Mouse (Mus musculus) adrenal gland, adult 18-20 months (tissue): ENCODE results near the gene Rundc3a. TPM values are rescaled to one million over a fixed set of nuclear protein-coding genes. Genes with fewer than 3 reads are reported as not detected.
A peak's percentile ranks its signal among the peaks of the same experiment; 100 is the strongest.

ENCODE experiments used
- DNase-seq, 2 experiments: peaks; one replicate each; pipeline ENCODE4 v3.0.0; 2021 to 2022; ENCODE audit warnings: low spot score in 2 of 2
- total RNA-seq, 2 experiments: library from RNA; stranded (reverse); gene quantifications; 1 replicate in 1 of 2; 2 replicates in 1 of 2; pipeline ENCODE4 v1.2.3; 2021

The Rundc3a gene
- total RNA-seq, 2 experiments from 2014 or later = 40.0 to 45.9 TPM

DNA sequence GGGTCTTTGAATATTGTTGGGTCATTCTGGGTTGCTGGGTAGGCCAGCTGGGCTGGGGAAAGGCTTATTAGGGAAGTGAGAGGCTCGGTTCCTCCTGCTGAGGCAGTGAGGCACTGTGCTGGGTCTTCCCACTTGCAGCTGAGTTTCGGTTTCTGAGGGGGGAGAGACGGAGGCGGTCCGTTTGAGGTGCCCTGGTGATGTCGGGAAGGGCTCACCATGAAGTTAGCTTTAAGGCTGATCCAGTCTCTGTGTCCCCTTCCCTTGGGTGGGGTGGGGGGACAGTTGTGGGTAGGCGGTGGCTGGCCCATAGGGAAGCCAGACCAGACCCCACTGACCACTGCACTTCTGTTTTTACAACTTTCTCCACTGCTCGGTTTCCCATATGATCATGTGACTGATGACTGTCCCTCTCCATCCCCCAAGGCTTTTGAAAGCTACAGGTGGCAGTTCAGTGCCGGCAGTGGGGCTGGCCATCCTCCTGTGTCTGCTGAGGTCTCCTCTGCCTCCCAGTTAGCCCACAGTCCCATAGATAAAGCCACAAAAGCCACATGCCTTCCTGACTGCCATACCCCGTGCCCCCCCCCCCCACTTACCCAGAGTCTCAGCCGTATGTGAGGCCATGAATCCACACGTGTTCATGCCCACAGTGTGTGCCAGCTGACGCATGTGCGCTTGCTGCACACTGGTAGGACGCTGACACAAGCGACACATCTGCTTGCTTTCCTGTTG, 39.1 kb downstream of the Rundc3a start:
- DNase-seq = no peak

DNA sequence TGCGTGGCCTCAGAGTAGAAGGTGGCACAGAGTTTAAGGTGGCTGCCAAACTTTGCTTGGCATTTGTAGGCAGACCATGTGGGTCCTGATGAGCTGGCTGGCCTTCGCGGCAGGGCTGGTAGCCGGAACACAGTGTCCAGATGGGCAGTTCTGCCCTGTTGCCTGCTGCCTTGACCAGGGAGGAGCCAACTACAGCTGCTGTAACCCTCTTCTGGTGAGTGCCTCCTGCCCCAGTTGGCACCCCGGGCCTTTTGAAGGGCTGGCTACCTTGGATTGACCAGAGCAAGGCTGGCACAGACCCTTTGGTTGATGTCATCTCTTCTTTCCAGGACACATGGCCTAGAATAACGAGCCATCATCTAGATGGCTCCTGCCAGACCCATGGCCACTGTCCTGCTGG, 39.7 kb downstream of the Rundc3a start:
- DNase-seq = peak; percentile 62 to 67

DNA sequence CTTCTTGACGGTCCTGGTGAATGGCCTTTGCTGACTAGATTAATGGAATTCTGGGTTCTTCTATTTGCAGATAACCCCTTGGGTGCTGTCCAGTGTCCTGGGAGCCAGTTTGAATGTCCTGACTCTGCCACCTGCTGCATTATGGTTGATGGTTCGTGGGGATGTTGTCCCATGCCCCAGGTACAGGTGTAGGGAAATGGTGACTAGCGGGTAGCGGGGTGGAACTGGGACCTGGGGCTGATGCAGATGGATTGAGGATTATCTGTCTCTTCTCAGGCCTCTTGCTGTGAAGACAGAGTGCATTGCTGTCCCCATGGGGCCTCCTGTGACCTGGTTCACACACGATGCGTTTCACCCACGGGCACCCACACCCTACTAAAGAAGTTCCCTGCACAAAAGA, 40.7 kb downstream of the Rundc3a start:
- DNase-seq = no peak

DNA sequence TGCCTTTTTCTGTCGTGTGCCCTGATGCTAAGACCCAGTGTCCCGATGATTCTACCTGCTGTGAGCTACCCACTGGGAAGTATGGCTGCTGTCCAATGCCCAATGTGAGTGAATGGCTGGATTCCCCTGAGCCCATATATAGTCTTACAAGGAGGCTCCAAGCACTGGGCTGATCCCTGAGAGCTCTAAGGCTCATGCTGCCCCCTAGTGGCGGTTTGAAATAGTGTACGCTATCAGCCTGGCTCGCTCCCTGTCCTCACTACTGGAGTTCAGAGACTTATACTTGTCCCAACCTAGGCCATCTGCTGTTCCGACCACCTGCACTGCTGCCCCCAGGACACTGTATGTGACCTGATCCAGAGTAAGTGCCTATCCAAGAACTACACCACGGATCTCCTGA, 41.2 kb downstream of the Rundc3a start:
- DNase-seq = peak; percentile 87 to 88

DNA sequence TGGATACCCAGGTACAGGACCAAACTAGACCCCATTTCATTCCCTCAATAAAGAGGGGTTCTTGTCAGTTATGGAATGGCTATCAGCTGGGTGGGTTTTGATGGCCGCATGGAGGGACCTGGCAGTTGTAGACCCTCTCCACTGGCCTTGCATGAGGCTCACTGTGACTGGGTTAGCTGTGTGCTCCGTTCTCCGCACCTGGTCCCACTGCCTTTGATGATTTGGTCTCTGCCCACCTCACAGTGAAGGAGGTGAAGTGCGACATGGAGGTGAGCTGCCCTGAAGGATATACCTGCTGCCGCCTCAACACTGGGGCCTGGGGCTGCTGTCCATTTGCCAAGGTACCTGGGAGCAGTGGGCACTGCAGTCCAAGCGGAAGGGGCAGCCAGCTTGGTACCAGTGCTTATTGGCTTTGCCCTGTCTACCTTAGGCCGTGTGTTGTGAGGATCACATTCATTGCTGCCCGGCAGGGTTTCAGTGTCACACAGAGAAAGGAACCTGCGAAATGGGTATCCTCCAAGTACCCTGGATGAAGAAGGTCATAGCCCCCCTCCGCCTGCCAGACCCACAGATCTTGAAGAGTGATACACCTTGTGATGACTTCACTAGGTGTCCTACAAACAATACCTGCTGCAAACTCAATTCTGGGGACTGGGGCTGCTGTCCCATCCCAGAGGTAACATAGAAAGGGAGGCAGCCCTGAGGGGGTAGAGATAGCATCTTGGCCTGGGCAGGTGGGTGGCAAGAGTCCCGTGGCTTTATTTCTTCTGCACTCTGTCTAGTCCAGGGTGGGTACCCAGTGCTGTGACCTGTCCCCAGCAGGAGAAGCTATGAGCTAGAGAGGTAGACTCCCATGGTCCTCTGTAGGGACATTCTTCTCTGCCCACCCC, 41.9 kb downstream of the Rundc3a start:
- no peak for DNase-seq

DNA sequence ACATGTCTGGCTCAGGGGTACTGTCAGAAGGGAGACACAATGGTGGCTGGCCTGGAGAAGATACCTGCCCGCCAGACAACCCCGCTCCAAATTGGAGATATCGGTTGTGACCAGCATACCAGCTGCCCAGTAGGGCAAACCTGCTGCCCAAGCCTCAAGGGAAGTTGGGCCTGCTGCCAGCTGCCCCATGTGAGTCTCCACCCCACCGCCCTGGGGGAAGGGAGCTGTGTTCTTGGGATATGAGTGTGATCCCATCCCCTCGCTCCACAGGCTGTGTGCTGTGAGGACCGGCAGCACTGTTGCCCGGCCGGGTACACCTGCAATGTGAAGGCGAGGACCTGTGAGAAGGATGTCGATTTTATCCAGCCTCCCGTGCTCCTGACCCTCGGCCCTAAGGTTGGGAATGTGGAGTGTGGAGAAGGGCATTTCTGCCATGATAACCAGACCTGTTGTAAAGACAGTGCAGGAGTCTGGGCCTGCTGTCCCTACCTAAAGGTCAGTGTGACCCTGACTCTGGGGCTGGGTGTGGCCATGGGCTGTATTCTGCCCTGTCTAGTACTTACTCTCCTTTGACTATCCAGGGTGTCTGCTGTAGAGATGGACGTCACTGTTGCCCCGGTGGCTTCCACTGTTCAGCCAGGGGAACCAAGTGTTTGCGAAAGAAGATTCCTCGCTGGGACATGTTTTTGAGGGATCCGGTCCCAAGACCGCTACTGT, 42.7 kb downstream of the Rundc3a start:
- DNase-seq = no peak

DNA sequence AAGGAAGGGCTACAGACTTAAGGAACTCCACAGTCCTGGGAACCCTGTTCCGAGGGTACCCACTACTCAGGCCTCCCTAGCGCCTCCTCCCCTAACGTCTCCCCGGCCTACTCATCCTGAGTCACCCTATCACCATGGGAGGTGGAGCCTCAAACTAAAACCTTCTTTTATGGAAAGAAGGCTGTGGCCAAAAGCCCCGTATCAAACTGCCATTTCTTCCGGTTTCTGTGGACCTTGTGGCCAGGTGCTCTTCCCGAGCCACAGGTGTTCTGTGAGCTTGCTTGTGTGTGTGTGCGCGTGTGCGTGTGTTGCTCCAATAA, 43.2 kb downstream of the Rundc3a start:
- DNase-seq = no peak

DNA sequence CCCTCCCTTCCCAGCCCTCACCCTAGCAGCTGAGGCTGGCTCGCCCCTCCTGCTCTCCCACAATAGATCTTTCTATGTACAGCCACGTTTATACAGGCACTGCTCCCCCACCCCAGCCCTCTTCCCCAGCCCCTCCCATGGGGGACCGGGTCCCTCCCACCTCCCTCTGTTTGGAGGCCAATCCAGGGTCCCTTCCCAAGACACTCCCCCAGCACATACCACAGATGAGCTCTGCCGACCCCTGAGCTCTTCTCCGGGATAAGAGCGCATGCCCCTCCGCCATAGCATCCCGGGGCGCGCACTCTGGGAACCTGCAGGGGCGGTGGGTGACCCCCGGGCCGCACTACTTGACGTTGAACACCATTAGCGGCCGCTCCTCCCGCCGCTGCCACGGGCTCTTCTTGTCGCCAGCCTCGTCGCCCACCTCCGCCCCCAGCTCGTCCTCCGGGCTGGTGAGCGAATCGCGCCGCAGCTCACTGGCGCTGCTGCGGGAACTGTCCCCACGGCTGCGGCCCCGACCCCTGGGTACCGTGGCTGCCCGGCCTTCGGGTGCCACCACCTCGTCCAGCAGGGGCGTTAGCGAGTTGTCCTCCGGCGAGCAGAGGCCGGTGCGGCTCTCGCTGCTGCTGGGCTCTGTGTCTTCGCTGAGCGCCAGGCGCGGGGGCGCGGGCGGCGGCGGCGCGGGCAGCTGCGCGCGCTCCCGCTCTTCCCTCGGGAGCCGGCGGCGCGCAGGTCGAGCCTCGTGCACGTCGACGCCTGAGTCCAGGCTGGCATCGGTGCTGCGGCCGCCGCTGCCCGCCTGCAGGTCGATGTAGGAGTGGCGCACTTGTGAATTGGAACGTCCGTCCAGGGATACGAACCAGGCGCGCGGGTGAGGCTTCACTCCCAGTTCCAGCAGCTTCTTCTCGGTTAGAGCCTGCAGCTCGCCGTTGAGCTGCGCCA, 44.2 kb downstream of the Rundc3a start:
- peak; percentile 72 to 75 for DNase-seq

DNA sequence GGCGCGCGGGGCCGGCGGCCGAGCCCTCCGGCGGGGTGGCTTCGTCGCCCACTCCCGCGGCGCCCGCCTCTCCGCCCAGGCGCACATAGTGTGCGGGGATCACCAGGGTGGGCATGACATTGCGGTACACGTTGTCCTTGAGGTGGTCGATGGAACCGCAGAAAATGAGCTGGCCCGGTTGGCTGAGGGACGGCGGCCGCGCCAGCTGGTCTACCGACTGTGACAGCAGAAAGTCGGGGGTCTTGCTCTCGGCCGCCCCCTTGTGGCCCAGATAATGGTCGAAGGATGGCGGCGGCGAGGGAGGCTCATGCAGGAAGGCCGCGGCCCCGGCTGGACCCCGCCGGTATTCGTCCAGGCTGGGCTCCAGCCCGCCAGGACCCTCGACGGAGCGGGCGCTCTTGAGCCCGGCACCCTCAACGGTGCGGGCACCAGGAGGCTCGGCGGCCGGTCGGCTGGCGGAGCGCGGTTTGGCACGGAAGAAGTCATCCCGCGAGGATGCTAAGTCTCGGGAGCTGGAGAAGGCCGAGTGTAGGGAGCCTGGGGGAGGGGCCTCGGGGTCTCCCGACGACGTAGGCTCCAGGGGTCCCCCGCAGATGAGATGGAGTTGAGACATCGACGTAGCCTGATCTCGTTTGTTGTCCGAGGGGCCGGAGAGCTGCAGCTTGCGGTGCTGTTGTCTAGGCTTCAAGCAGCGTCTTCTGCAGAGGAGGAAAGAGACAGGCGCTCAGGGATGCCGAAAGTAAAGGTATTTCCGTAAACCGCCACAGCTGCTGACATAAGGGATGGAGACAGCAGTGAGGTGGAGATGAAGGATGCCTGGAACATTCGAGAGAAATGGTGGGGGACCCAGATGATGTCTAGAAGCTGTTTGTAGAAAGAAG, 45.2 kb downstream of the Rundc3a start:
- DNase-seq = peak; percentile 87 to 90

DNA sequence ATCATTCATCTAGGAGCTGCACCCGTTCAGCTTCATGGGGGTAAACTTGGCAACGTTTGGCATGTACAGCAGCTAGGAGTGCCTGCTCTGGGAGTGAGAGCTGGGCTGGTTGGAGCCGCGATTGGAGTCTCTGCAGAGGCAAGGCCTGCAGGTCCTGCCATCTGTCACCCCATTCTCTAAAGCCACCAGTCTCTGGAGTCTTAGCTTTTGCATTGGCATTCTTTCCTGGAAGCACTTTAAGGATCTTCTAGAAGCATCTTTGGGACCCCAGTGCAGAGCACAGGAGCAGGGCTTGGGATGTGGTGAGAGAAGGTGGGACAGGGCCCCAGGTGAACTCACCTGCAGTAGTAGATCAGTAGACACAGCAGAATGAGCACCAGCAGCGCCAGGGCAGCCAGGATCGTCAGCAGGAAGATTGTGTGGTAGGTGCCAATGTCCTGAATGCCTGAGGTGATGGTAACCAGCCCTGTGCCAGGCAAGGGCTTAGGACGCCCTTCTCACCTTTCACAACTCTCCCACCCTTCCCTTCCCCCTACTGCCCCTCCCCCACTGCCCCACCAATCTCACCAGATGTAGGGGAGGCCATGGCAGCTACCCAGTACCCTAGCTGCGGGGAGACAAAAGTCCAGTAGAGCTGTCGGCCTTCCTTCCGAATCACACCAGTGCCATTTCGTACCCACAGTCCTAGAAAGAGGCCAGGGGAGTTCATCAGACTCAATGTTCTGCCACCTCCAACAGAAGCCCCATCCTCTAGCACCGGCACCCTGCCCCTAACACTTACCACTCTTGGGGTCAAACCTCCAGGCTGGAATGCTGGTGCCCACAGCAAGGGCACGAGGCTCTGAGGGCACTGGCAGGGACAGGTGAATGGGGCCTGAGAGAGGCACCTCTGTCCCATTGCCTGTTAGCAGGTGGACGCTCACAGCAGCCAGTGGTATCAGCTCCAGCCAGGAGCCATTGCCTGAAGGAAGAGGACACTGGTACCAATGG, 46.2 kb downstream of the Rundc3a start:
- no peak for DNase-seq

DNA sequence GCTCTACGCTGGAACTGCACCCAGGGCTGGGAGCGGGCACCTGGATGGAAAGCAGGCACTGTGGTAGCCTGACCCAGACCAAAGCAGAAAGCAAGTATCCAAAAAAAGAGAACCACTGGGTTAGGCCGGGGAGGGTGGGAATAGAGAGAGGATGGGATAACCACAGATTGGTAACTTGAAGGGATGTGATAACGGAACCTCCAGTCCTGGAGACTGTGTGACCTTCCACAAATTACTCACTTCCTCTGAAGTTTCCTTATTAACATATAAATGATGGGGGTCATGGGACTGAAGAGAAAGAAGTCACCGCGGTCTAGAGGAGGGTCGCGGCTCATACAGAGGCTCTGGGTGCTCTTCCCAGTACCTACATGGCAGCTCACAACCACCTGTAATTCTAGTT, 47.1 kb downstream of the Rundc3a start:
- DNase-seq = no peak

DNA sequence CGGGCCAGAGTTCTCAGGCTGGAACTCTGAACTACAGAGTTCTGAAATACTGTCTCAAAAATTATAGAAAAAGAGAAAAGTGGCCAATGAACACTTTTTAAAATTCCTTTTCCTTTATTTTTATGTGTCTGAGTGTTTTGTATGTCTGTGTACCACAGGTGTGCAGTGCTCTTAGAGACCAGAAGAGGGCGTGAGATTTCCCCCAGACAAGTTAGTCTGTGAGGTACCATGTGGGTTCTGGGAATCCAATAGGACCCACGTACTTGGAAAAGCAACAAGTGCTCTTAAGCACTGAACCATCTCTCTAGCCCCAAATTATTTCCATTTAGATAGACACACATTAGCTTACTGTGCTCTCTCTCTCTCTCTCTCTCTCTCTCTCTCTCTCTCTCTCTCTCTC, 48.2 kb downstream of the Rundc3a start:
- DNase-seq = no peak

DNA sequence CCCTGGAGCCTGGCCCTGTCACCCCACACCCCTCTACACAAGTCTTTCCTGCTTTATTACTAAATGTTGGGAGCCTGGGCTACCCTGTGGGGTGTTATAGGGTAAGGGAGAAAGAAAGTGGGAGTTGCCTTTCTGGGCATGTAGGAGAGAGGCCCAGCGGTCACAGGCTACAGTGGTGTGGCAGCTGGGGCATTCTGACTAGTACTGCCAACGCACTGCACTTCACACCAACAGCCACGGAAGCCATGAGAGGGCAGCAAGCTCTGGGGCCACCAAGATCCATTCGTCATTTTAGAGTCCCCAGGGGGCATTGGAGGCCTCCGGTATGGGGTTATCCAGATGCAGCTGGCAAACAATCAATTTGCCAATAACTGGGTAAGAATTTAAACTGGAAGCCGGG, 48.9 kb downstream of the Rundc3a start:
- no peak for DNase-seq

DNA sequence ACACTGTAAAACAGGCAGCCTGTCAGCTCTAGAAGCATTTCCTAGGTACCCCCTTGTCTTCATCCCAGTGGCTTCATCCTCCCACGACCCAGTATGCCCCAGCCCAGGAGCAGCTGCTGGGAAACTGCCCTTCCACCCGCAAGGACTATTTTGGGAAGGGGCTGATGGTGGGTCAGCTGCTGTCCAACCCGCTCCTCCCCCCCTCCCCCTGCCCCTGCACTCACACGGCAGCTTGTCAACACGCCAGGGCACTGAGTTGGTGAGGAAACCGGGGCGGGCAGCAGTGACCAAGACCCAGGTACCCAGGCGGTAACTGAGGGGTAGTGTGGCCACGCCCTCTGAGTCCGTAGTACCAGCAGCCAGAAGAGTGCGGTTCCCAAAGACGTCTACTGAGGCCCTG, 50.5 kb downstream of the Rundc3a start:
- DNase-seq = no peak

DNA sequence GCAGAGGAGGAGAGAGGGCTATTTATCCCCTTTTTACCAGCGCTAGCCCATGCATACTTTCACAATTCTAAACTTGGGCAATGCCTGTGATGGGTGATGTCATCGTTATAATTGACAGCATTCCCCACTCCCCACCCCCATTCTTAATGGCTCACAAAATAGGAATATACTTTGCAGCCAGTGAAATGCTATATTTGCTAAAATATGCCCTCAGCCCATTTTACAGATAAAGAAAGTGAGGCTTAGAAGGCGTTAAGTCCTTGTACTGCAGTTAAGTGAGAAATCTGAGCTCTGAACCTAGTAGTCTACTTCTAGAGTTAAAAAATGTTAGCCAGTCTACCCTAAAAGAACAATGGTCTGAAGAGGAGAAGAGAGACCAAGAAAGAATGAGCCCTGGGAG, 51.1 kb downstream of the Rundc3a start:
- DNase-seq = no peak

DNA sequence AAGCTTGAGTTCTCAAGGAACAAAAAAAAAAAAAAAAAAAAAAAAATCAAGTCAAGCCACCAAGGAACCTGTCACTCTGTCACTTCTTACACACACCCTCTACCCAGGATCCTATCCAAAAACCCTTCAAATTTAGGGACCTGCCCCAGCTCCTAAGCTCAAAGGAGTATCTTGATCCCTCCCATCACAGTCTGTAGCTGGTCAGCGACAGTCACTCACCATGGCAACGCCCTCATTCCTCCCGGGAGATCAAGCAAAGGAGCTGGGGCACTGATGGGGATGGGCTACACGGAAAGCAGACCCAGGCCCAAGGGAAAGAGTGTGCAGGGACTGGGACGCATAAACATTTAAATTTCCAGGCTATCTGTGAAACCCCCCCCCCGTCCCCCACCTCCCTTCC, 51.6 kb downstream of the Rundc3a start:
- DNase-seq = no peak

DNA sequence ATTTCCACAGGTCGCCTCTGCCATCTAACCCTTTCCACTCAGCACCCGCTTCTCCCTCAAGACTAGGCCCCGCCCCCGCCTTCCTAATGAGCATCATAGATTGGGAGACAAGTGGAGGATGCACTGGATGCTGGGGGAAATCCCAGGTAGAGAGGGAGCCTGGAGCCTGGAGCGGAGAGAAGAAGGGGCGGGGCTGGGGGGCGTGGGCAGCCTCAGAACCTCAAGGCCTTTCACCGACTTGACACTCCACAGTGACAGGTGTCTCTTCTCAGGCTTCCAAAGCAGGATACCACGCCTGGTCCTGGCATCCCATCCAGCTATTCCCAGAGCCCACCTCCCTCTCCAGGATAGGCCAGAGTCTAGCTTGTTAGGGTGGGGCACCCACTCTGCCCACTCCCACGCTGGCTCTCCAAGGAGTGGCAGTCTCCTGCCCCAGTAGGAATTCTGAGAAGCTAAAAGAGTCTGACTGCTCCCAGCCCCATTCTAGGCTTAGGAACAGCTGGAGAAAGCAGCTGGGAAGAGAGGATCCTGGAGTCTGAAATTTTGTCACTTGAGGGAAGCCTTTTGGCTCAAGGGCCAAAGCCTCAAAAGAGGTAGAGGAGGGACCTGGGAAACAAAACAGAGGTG, 52.2 kb downstream of the Rundc3a start:
- DNase-seq = no peak

DNA sequence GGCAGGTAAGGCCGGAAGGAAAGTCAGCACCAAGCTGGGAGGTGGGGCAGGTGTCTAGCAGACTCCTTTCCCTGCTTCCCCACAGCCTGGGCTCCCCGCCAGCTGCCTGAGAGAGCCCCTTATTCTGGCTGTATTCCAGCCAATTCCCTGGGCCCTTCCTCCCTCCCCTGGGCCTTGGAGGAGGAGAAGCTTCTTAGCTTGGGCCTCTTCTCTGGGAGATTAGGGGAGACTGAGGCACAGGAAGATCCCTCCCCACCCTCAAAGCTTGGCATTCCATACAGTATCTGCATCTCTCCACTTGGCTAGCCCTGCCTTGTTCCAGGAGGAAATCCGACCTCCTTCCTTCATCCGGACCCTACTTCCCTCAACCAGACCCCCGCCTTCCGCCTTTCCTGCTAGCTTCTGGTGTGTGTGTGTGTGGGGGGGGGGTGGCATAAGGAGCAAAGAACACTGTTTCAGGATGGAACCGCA, 52.7 kb downstream of the Rundc3a start:
- no peak for DNase-seq
